Mouse (Mus musculus) liver, embryonic 11.5 days (tissue): ENCODE measurements around the gene Ptprm. TPM values are rescaled to one million over a fixed set of nuclear protein-coding genes. Genes with fewer than 3 reads are reported as not detected.

Experiments used
- ATAC-seq: fragments of 200-750 bp; cut with Nextera tagmentation; replicated peaks from 2 replicates; pipeline ENCODE4 v1.8.0; 2017; ENCODE audit warnings: moderate number of reproducible peaks, mild to moderate bottlenecking, moderate TSS enrichment, moderate library complexity; ENCODE audit not compliant: low FRiP score
- DNase-seq: peaks from one replicate; pipeline ENCODE4 v3.0.0-alpha.2; 2017; ENCODE audit warnings: low spot score
- H3K27ac ChIP-seq: fragments of 300-500 bp; sonication (generic); 2 replicates; pipeline ENCODE4 v1.5.1; 2014; ENCODE audit warnings: mild to moderate bottlenecking, low read depth, low read length, control low read depth
- H3K27me3 ChIP-seq: fragments of 300-500 bp; sonication (generic); replicated peaks from 2 replicates; pipeline ENCODE4 v1.6.1; 2014; ENCODE audit warnings: low read length, mixed read lengths; ENCODE audit not compliant: control insufficient read depth, insufficient read depth
- H3K36me3 ChIP-seq: fragments of 300-500 bp; sonication (generic); 2 replicates; pipeline ENCODE4 v1.6.1; 2014; ENCODE audit warnings: mild to moderate bottlenecking, low read length, moderate library complexity, mixed read lengths; ENCODE audit not compliant: control insufficient read depth, insufficient read depth
- H3K4me1 ChIP-seq: fragments of 300-500 bp; sonication (generic); replicated peaks from 2 replicates; pipeline ENCODE4 v1.6.1; 2014; ENCODE audit warnings: low read length, mixed read lengths; ENCODE audit not compliant: control insufficient read depth, insufficient read depth
- H3K4me2 ChIP-seq: fragments of 300-500 bp; sonication (generic); 2 replicates; pipeline ENCODE4 v1.6.1; 2014; ENCODE audit warnings: mild to moderate bottlenecking, control low read depth, moderate library complexity
- H3K4me3 ChIP-seq: fragments of 300-500 bp; sonication (generic); 2 replicates; pipeline ENCODE4 v1.5.1; 2014; ENCODE audit warnings: low read depth, low read length, control low read depth
- H3K9ac ChIP-seq: fragments of 300-500 bp; sonication (generic); 2 replicates; pipeline ENCODE4 v1.6.1; 2014; ENCODE audit warnings: low read depth, low read length, control low read depth
- H3K9me3 ChIP-seq: fragments of 300-500 bp; sonication (generic); 2 replicates; pipeline ENCODE4 v1.6.1; 2016; ENCODE audit warnings: low read length, inconsistent platforms, mixed read lengths; ENCODE audit not compliant: control insufficient read depth
- WGBS: fragments of 180-500 bp; shearing (Covaris S2); extraction: QIAGEN DNeasy Blood & Tissue Kit; methylation state at CpG from one replicate; pipeline ENCODE4 v1.1.7; 2014; 5-methylcytosine and 5-hydroxymethylcytosine counted together
- polyA plus RNA-seq: library from polyadenylated mRNA; unstranded; fragments of >200 nt; fragmentation: Nextera tagmentation; extraction: Ambion mirVana; gene quantifications from 2 replicates; pipeline ENCODE4 v1.2.1, GENCODE M21; 2014

Gene Ptprm
- polyA plus RNA-seq, 1 experiment from 2014 or later, result 5.7 TPM

DNA sequence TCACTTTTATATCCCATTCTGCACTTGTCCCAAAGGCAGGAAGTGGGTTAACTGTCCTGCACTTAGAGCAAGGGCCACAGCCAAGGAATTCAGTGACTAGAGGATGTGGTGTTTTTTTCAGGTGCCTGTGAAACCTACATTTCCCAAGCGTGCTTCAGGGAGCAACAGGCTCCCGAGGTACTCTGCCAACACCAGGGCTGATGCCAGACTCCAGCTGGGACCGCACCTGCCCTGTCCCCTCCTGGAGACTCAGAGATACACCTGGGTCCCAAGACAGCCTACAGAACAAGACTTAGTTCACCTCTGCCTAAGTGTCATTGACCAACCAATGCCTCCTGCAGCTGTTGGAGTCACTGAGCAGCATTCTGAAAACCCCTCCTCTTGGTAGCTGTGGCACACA, 264.6 kb downstream of the Ptprm start:
- no peak overlapping the region for H3K9ac ChIP-seq
- no peaks in the 10 kb centered on the region for H3K9me3 ChIP-seq
- H3K36me3 ChIP-seq, result no peaks in the 10 kb centered on the region
- WGBS, result 79% methylated on average over 3 of the region's 3 CpGs
- no peak for DNase-seq
- no peaks in the 10 kb centered on the region for H3K4me1 ChIP-seq
- no peak overlapping the region for H3K4me3 ChIP-seq
- H3K27me3 ChIP-seq, result no peaks in the 10 kb centered on the region
- no peak overlapping the region for H3K27ac ChIP-seq
- ATAC-seq, result no peak
- H3K4me2 ChIP-seq, result no peak overlapping the region

- Histone ChIP-seq H3K4me3 (no peak overlapping the region), H3K36me3 (no peaks in the 10 kb centered on the region), H3K4me1 (no peaks in the 10 kb centered on the region), H3K4me2 (no peak overlapping the region), H3K27me3 (no peaks in the 10 kb centered on the region), H3K9me3 (no peaks in the 10 kb centered on the region), H3K27ac (no peak overlapping the region), H3K9ac (no peak overlapping the region)
- no peak for DNase-seq
- no peak for ATAC-seq
- 54% methylated on average over 5 of the region's 5 CpGs for WGBS
Observed at GRCm38 (mm10) chr17:67087585-67087984, 266.7 kb downstream of the Ptprm start.

DNA sequence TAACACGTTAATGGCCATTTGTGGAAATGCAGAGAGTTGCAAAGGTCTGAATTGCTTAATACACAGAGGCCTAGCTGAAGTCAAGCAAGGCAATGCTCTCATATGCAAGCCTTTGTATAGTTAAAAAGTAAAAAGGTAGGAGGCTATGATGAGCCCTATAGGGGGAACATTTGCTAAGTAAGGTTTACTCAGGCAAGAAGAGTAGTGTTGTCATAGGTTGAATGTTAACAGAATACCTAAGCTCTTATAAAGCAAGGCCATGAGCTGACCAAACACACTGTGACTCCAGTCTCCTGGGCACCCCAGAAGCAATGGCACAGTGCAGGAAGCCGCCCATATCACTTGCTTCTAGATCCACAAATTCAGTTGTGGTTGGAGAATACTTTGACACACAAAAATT, 267.4 kb downstream of the Ptprm start:
- H3K4me1 ChIP-seq, result no peaks in the 10 kb centered on the region
- H3K4me2 ChIP-seq, result no peak overlapping the region
- H3K27me3 ChIP-seq, result no peaks in the 10 kb centered on the region
- no peak overlapping the region for H3K4me3 ChIP-seq
- no peak overlapping the region for H3K27ac ChIP-seq
- H3K9ac ChIP-seq, result no peak overlapping the region
- ATAC-seq, result no peak
- no peaks in the 10 kb centered on the region for H3K36me3 ChIP-seq
- no peak for DNase-seq
- 68% methylated on average over 2 of the region's 2 CpGs for WGBS
- H3K9me3 ChIP-seq, result no peaks in the 10 kb centered on the region

GRCm38 (mm10) chr17:67084501-67084900, 269.8 kb downstream of the Ptprm start:
- 86% methylated on average over 4 of the region's 4 CpGs for WGBS
- ATAC-seq, result no peak

GRCm38 (mm10) chr17:67084093-67084492, 270.2 kb downstream of the Ptprm start:
- Histone ChIP-seq H3K4me1 (no peaks in the 10 kb centered on the region), H3K9ac (no peak overlapping the region), H3K27me3 (no peaks in the 10 kb centered on the region), H3K4me3 (no peak overlapping the region), H3K4me2 (no peak overlapping the region), H3K36me3 (no peaks in the 10 kb centered on the region), H3K27ac (no peak overlapping the region), H3K9me3 (no peaks in the 10 kb centered on the region)
- DNase-seq (no peak), ATAC-seq (no peak)
- 54% methylated on average over 5 of the region's 5 CpGs for WGBS

More at GRCm38 (mm10) chr17:67084501-67084900, 269.8 kb downstream of the Ptprm start:
- Histone ChIP-seq H3K9me3 (no peaks in the 10 kb centered on the region), H3K27ac (no peak overlapping the region), H3K27me3 (no peaks in the 10 kb centered on the region), H3K4me1 (no peaks in the 10 kb centered on the region), H3K4me3 (no peak overlapping the region), H3K36me3 (no peaks in the 10 kb centered on the region), H3K4me2 (no peak overlapping the region), H3K9ac (no peak overlapping the region)
- no peak for DNase-seq

DNA sequence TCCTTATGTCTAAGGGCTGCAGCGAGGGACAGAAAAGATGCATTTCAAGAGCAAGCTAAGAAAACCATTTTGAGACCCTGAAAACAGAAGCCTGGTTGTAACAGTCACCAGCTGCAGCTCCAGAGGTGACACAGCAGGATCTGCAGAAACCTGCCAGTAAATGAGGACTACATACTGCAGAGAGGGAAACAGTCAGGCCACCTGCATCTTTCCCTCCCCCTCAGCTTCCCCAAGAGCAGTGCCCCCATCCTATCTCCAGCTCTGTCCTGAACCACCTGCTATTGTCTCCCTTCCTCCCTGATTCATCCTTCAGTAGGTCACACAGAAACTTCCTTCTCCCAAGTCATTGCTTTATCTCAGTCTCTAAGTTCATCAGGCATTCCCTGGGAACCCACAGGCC, 274.7 kb downstream of the Ptprm start:
- 67% methylated on average over 1 of the region's 1 CpGs for WGBS
- Histone ChIP-seq H3K9me3 (no peaks in the 10 kb centered on the region), H3K4me1 (no peaks in the 10 kb centered on the region), H3K9ac (no peak overlapping the region), H3K27me3 (no peaks in the 10 kb centered on the region), H3K4me3 (no peak overlapping the region), H3K36me3 (no peaks in the 10 kb centered on the region), H3K27ac (no peak overlapping the region), H3K4me2 (no peak overlapping the region)
- ATAC-seq (no peak), DNase-seq (no peak)

DNA sequence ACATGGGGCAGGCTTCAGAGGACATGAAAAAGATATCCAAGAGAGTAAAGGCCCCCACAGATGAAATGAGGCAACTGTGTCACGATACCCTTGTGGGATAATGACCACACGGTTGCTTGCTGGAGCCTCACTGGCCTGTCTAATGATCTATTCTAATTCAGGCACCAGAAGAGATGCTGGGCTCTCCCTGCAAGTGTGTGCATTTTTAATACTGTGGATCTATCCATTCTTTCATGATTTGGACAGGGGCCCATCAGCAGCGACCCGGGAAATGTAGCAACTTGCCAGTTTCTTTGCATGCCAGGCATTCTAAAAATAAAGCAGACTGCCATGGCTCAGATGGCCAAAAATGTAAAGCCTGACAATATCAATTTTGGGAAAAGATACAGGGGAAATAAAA, 280.7 kb downstream of the Ptprm start:
- no peak overlapping the region for H3K4me3 ChIP-seq
- 79% methylated on average over 4 of the region's 4 CpGs for WGBS
- H3K36me3 ChIP-seq, result no peaks in the 10 kb centered on the region
- DNase-seq, result no peak
- H3K27ac ChIP-seq, result no peak overlapping the region
- H3K4me1 ChIP-seq, result no peaks in the 10 kb centered on the region
- H3K9me3 ChIP-seq, result no peaks in the 10 kb centered on the region
- H3K9ac ChIP-seq, result no peak overlapping the region
- H3K27me3 ChIP-seq, result no peaks in the 10 kb centered on the region
- H3K4me2 ChIP-seq, result no peak overlapping the region
- no peak for ATAC-seq

- DNase-seq (no peak), ATAC-seq (no peak)
- WGBS, result 87% methylated on average over 6 of the region's 6 CpGs
- no peak overlapping the region for H3K4me2 ChIP-seq
- H3K36me3 ChIP-seq, result no peaks in the 10 kb centered on the region
- H3K9ac ChIP-seq, result no peak overlapping the region
- H3K4me1 ChIP-seq, result no peaks in the 10 kb centered on the region
- no peak overlapping the region for H3K27ac ChIP-seq
- no peak overlapping the region for H3K4me3 ChIP-seq
- no peaks in the 10 kb centered on the region for H3K9me3 ChIP-seq
- no peaks in the 10 kb centered on the region for H3K27me3 ChIP-seq
Observed at GRCm38 (mm10) chr17:67073139-67073538, 281.1 kb downstream of the Ptprm start.

DNA sequence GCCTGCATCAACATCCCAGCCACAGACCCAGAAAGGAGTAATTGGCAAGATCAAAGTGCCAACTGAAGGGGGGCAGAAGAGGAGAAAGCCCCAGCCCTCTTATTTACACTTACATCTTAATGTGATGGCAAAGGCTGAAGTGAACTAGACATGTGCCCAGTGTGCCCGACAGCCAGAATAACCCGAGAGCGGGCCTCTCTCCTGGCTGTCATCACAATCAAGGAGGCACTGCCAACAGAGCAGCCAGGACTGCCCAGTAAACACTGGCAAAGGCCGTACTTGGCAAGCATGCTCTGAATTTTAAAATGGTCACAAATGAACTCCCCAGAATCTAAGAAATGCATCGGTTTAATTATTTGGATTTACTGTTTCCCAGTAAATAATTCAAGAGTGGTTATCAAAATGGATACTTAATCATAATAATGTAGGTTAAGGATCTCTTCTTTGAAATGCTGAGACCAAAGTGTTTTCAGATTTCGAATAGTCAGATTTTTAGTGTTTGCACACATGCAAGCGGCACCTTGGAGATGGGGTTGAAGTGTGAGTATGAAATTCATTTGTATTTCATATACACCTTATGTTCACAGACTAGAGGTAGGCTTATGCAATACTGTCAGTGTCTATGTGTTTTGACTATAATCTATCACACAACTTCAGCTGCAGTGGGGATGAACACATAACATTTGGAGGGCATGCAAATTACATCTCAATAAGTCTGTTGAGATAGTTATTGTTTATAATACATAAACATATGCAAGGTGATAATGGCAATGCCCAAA, 282.8 kb downstream of the Ptprm start:
- Histone ChIP-seq H3K9ac (no peak overlapping the region), H3K4me2 (no peak overlapping the region), H3K4me1 (no peaks in the 10 kb centered on the region), H3K4me3 (no peak overlapping the region), H3K27ac (no peak overlapping the region), H3K9me3 (no peaks in the 10 kb centered on the region), H3K36me3 (no peaks in the 10 kb centered on the region), H3K27me3 (no peaks in the 10 kb centered on the region)
- DNase-seq (no peak), ATAC-seq (no peak)
- 87% methylated on average over 7 of the region's 7 CpGs for WGBS
